Mouse (Mus musculus): ENCODE measurements at regions not wholly inside any gene's neighbourhood (a gene's known extent, or its start where the extent isn't known, plus 50 kb on each side); places are given as distances from the start of the nearest gene placed in this dataset.

GRCm38 (mm10) chr2:137436161-137436560, 319.7 kb upstream of the Jag1 start:
- no peak for TF ChIP-seq POLR2A (IDR thresholded peaks at IDR 0.05; ENCODE audit: control insufficient read depth, low read depth, low read length)
- TF ChIP-seq CTCF (IDR thresholded peaks at IDR 0.05; ENCODE audit: control insufficient read depth, insufficient read depth, insufficient replicate concordance, low read depth, low read length) = no peak
